Comparison of ENCODE assay signal across 23 mouse cellular contexts in genomic region chr13:12476886-12477285, GRCm38 (mm10). TPM values are rescaled to one million over a fixed set of nuclear protein-coding genes. Genes with fewer than 3 reads are reported as not detected.
DNase-seq lines count a peak whose midpoint lies in the region; ATAC-seq and TF ChIP-seq lines count a peak whose summit lies in the region.
"Had no signal": no experiment of that assay in that cellular context is flagged by ENCODE, and none has a peak within 500 bp of the region (broad histone marks: within the 10 kb centered on the region; RNA-seq: fewer than 3 reads in every experiment).

No protein-coding gene starts in this region.

- no peak for TF ChIP-seq POLR2A in kidney, adult 2 months (IDR thresholded peaks at IDR 0.05; ENCODE audit: low read depth, low read length)

- no peaks in the 10 kb centered on the region for H3K27me3 ChIP-seq in kidney, embryonic 14.5 days (ENCODE audit: control insufficient read depth, insufficient read depth, low read length)
- H3K27me3 ChIP-seq in kidney, adult 2 months (replicated peaks; ENCODE audit: control insufficient read depth, insufficient read depth, low read length): no peaks in the 10 kb centered on the region
- H3K27me3 ChIP-seq: CH12.LX, Patski had no signal

- no peaks in the 10 kb centered on the region for H3K4me1 ChIP-seq in kidney, embryonic 14.5 days (ENCODE audit: control insufficient read depth, insufficient read depth, low read length)
- peaks cover 5% of the 10 kb centered on the region; the same call in 1 of the 2 replicates for H3K4me1 ChIP-seq in kidney, adult 2 months (ENCODE audit: control insufficient read depth, insufficient read depth, low read length)

- no peaks in the 10 kb centered on the region for H3K9me3 ChIP-seq in kidney, embryonic 14.5 days (ENCODE audit: control insufficient read depth, low read length)
- H3K9me3 ChIP-seq: G1E had no signal

- ATAC-seq in kidney, embryonic 14.5 days (ENCODE audit: low FRiP score, low TSS enrichment): no peak
- ATAC-seq: activated CD4-positive, CD25-positive, alpha-beta regulatory T cell, adult 4 months; CD4-positive, CD25-positive, alpha-beta regulatory T cell, adult 4 months; Patski had no signal

- H3K4me2 ChIP-seq in kidney, embryonic 14.5 days (replicated peaks; ENCODE audit: low read depth, low read length): no peak overlapping the region

- peak; percentile 15 for DNase-seq in kidney, adult 11 months
- peak; percentile 72 for DNase-seq in kidney, adult 2 months
- DNase-seq in kidney, adult 18-20 months: no peak
- peak; percentile 58 for DNase-seq in kidney, adult 9 months
- no peak for DNase-seq in kidney, postnatal 4 days
- peak; percentile 32 to 50 for DNase-seq in kidney, postnatal 36 days
- DNase-seq in kidney, postnatal 14 days: no peak
- DNase-seq: adrenal gland, adult 2 months; adrenal gland, adult 8-10 months; adrenal gland, postnatal 10 days; adrenal gland, postnatal 14 days; adrenal gland, postnatal 25 days; adrenal gland, postnatal 36 days; B cell, adult 2 months; cerebellum, adult 11 months; cerebellum, adult 11-12 months had no signal

- 75% methylated on average over 4 of the region's 4 CpGs for WGBS in kidney, embryonic 14.5 days
- 53% methylated on average over 4 of the region's 4 CpGs for WGBS in kidney, adult 2 months

- no peak overlapping the region for H3K27ac ChIP-seq in kidney, embryonic 14.5 days (ENCODE audit: low read depth, low read length)
- H3K27ac ChIP-seq in kidney, adult 2 months (ENCODE audit: insufficient read depth, low read depth, low read length): no peak overlapping the region

- no peak for TF ChIP-seq CTCF in kidney, adult 2 months (conservative IDR thresholded peaks at IDR 0.05; ENCODE audit: insufficient read depth, insufficient read length, low read depth, low read length)

- no peaks in the 10 kb centered on the region for H3K36me3 ChIP-seq in kidney, embryonic 14.5 days (ENCODE audit: control insufficient read depth, insufficient read depth, low read length)
- no peaks in the 10 kb centered on the region for H3K36me3 ChIP-seq in kidney, adult 2 months (ENCODE audit: control insufficient read depth, insufficient read depth, low read length)

- H3K4me3 ChIP-seq in kidney, embryonic 14.5 days (ENCODE audit: low read length): no peak overlapping the region
- no peak overlapping the region for H3K4me3 ChIP-seq in kidney, adult 2 months (ENCODE audit: insufficient read depth, low read depth, low read length)

- H3K9ac ChIP-seq in kidney, embryonic 14.5 days (ENCODE audit: low read depth, low read length): no peak overlapping the region

RNA-seq across cellular contexts. Expression of gene Lgals8, which starts 12.1 kb away (rescaled TPM):
- 12.3 and 19.2 TPM in 2 replicates for polyA plus RNA-seq in kidney, embryonic 14.5 days (2014; fragmentation: Nextera tagmentation; extraction: Ambion mirVana)
- 34.6 and 40.3 TPM in 2 replicates for polyA plus RNA-seq in kidney, adult 2 months (2012; rRNA removed)

RNA-seq across cellular contexts. Expression of gene Edaradd, which starts 43.4 kb away (rescaled TPM):
- polyA plus RNA-seq in kidney, embryonic 14.5 days (2014; fragmentation: Nextera tagmentation; extraction: Ambion mirVana): 1.7 and 2.4 TPM in 2 replicates
- 0.53 and 0.55 TPM in 2 replicates for polyA plus RNA-seq in kidney, adult 2 months (2012; rRNA removed)
- polyA plus RNA-seq: C2C12, Patski had no signal

Comparison
In these comparisons a context has a peak if more than half of its experiments do, and no peak if none do; other contexts are left out.
1. DNase-seq: peak in kidney, adult 11 months (single experiment), kidney, adult 2 months (single experiment), kidney, adult 9 months (single experiment) and kidney, postnatal 36 days (2 of 2); none in kidney, adult 18-20 months (single experiment), kidney, postnatal 4 days (0 of 2) and kidney, postnatal 14 days (single experiment).